Mouse (Mus musculus) bone marrow, adult 2 months (tissue): ENCODE data around the gene Atp6v1g2. TPM values are rescaled to one million over a fixed set of nuclear protein-coding genes. Genes with fewer than 3 reads are reported as not detected.
A peak's percentile ranks its signal among the peaks of the same experiment; 100 is the strongest.

Source experiments
- H3K27ac ChIP-seq: fragments of 200-500 bp; 2 replicates; pipeline ENCODE4 v1.5.1; 2012; ENCODE audit warnings: low read depth, mild to moderate bottlenecking, control low read depth, inconsistent platforms, low read length; ENCODE audit not compliant: control insufficient read depth, poor library complexity, insufficient read depth
- H3K4me1 ChIP-seq: fragments of 200-500 bp; 2 replicates; pipeline ENCODE4 v1.6.1; 2011; ENCODE audit warnings: low read length; ENCODE audit not compliant: control insufficient read depth, insufficient read depth
- H3K4me3 ChIP-seq: fragments of 200-500 bp; replicated peaks from 2 replicates; pipeline ENCODE3; 2011; ENCODE audit warnings: mild to moderate bottlenecking, low read depth, low read length, control low read depth; ENCODE audit not compliant: control insufficient read depth
- CTCF ChIP-seq: fragments of 200-500 bp; IDR thresholded peaks from 2 replicates; pipeline ENCODE4 v1.5.1; 2011; ENCODE audit warnings: low read length, control low read depth; ENCODE audit not compliant: control insufficient read depth, insufficient read depth
- POLR2A ChIP-seq: fragments of 200-500 bp; IDR thresholded peaks from 2 replicates; pipeline ENCODE4 v1.6.1; 2011; ENCODE audit warnings: low read depth, mild to moderate bottlenecking, control low read depth, low read length, borderline replicate concordance; ENCODE audit not compliant: control insufficient read depth
- WGBS: fragments of 180-500 bp; shearing (Covaris S2); methylation state at CpG from one replicate; pipeline ENCODE4 v1.1.7; 2018; 5-methylcytosine and 5-hydroxymethylcytosine counted together
- polyA plus RNA-seq: library from polyadenylated mRNA; stranded (reverse); fragments of >200 nt; gene quantifications from 2 replicates; pipeline ENCODE4 v1.2.4, GENCODE M21; 2011; ENCODE audit warnings: low replicate concordance; ENCODE audit not compliant: missing spikeins, insufficient read depth, insufficient read length

The Atp6v1g2 gene
- polyA plus RNA-seq, 1 experiment = 9.9 TPM

GRCm38 (mm10) chr17:35237504-35237903 lies 4.0 kb downstream of the Atp6v1g2 start:
- H3K4me1 ChIP-seq = peaks cover 1% of the 10 kb centered on the region
- 93% methylated on average over 12 of the region's 12 CpGs for WGBS
- no peak for TF ChIP-seq CTCF
- TF ChIP-seq POLR2A = no peak

GRCm38 (mm10) chr17:35239700-35240099 lies 6.2 kb downstream of the Atp6v1g2 start:
- H3K27ac ChIP-seq = no peak overlapping the region
- TF ChIP-seq CTCF = no peak
- TF ChIP-seq POLR2A = no peak
- 64% methylated on average over 5 of the region's 5 CpGs for WGBS
- peaks cover 5% of the 10 kb centered on the region for H3K4me1 ChIP-seq
- no peak overlapping the region for H3K4me3 ChIP-seq

More at GRCm38 (mm10) chr17:35237504-35237903, 4.0 kb downstream of the Atp6v1g2 start:
- no peak overlapping the region for H3K27ac ChIP-seq
- no peak overlapping the region for H3K4me3 ChIP-seq

GRCm38 (mm10) chr17:35240384-35241304 lies 7.2 kb downstream of the Atp6v1g2 start:
- WGBS = 49% methylated on average over 12 of the region's 12 CpGs
- peak overlapping the region; percentile 98; the same call in 1 of the 2 replicates for H3K27ac ChIP-seq
- peak overlapping the region; percentile 67 for H3K4me3 ChIP-seq
- peaks cover 5% of the 10 kb centered on the region; the same call in 1 of the 2 replicates for H3K4me1 ChIP-seq
- no peak for TF ChIP-seq CTCF
- no peak for TF ChIP-seq POLR2A

GRCm38 (mm10) chr17:35241305-35242014 lies 8.0 kb downstream of the Atp6v1g2 start, which contains the start of gene Ddx39b:
Gene Ddx39b (plus strand): TSS chr17:35241746.
- Histone ChIP-seq H3K4me1 (peaks cover 5% of the 10 kb centered on the region; the same call in 1 of the 2 replicates), H3K27ac (peak within 1 kb of the TSS; percentile 98), H3K4me3 (peak within 1 kb of the TSS; percentile 67)
- WGBS = under 1% methylated on average over 69 of the region's 69 CpGs
- TF ChIP-seq POLR2A (peak; percentile 93), CTCF (peak; percentile 0; the same call in 1 of the 2 replicates)

- Histone ChIP-seq H3K27ac (peak overlapping the region; percentile 98), H3K4me1 (peaks cover 5% of the 10 kb centered on the region; the same call in 1 of the 2 replicates), H3K4me3 (peak overlapping the region; percentile 63)
- under 1% methylated on average over 55 of the region's 55 CpGs for WGBS
- TF ChIP-seq CTCF (0 out of 2 replicates have a peak, but pooled peaks have one; percentile 29), POLR2A (peak; percentile 52; the same call in 1 of the 2 replicates)
Measured at GRCm38 (mm10) chr17:35242015-35242941, 8.8 kb downstream of the Atp6v1g2 start.

GRCm38 (mm10) chr17:35243086-35243485 lies 9.6 kb downstream of the Atp6v1g2 start:
- H3K4me3 ChIP-seq = peak overlapping the region; percentile 63
- TF ChIP-seq CTCF (no peak; the same call in 1 of the 2 replicates), POLR2A (no peak; the same call in 1 of the 2 replicates)
- H3K4me1 ChIP-seq = peaks cover 5% of the 10 kb centered on the region; the same call in 1 of the 2 replicates
- peak overlapping the region; percentile 98 for H3K27ac ChIP-seq
- 1% methylated on average over 16 of the region's 16 CpGs for WGBS

- H3K27ac ChIP-seq = no peak overlapping the region
- TF ChIP-seq CTCF = no peak
- TF ChIP-seq POLR2A = no peak
- 31% methylated on average over 2 of the region's 2 CpGs for WGBS
- H3K4me1 ChIP-seq = peaks cover 5% of the 10 kb centered on the region; the same call in 1 of the 2 replicates
- no peak overlapping the region for H3K4me3 ChIP-seq
Measured at GRCm38 (mm10) chr17:35244999-35245398, 11.5 kb downstream of the Atp6v1g2 start.
